Comparison of ENCODE assay signal across 11 mouse cellular contexts in the genomic region with DNA sequence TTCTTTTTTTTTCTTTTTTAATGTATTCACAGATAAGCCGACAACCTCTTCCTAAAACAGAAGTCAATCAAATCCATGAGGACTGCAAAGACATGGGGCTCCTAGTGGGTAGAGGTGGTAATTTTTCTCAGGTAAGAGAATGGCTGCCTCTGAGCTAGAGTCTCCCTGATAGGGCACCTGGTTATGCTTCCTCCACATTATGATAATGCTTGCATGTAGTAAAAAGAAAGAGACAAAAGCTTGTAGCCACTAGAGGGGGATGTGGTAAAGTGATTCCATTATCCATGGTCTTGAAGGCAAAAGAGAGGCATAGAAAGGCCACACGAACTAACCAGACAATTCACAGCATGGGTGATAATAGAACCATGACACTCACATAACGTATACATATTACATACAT. TPM values are rescaled to one million over a fixed set of nuclear protein-coding genes. Genes with fewer than 3 reads are reported as not detected.
DNase-seq lines count a peak whose midpoint lies in the region; ATAC-seq and TF ChIP-seq lines count a peak whose summit lies in the region.
"Had no signal": no experiment of that assay in that cellular context is flagged by ENCODE, and none has a peak within 500 bp of the region (broad histone marks: within the 10 kb centered on the region; RNA-seq: fewer than 3 reads in every experiment).

No protein-coding gene starts in this region.

- no peak overlapping the region for H3K4me2 ChIP-seq in neural tube, embryonic 13.5 days
- H3K4me2 ChIP-seq in neural tube, embryonic 15.5 days: no peak overlapping the region
- no peak overlapping the region for H3K4me2 ChIP-seq in hindbrain, postnatal 0 days (ENCODE audit: low read depth, low read length)
- H3K4me2 ChIP-seq in stomach, postnatal 0 days (replicated peaks; ENCODE audit: low read depth): no peak overlapping the region
- H3K4me2 ChIP-seq: heart, embryonic 13.5 days had no signal

- DNase-seq in gastrocnemius, adult 2 months: no peak
- DNase-seq in gastrocnemius, postnatal 36 days: no peak
- DNase-seq in hindbrain, postnatal 0 days (ENCODE audit: low spot score): peak; percentile 41
- no peak for DNase-seq in stomach, postnatal 0 days (ENCODE audit: low spot score)
- DNase-seq in thymus, postnatal 14 days: no peak
- no peak for DNase-seq in heart, postnatal 25 days (ENCODE audit: low spot score)

- H3K4me3 ChIP-seq in gastrocnemius, adult 2 months: no peak overlapping the region
- H3K4me3 ChIP-seq in neural tube, embryonic 13.5 days: no peak overlapping the region
- no peak overlapping the region for H3K4me3 ChIP-seq in neural tube, embryonic 15.5 days (replicated peaks)
- H3K4me3 ChIP-seq in hindbrain, postnatal 0 days (ENCODE audit: low read length): no peak overlapping the region
- H3K4me3 ChIP-seq in stomach, postnatal 0 days (ENCODE audit: low read depth, low read length): no peak overlapping the region
- H3K4me3 ChIP-seq: heart, embryonic 13.5 days; myocyte had no signal

- no peaks in the 10 kb centered on the region for H3K36me3 ChIP-seq in neural tube, embryonic 13.5 days
- H3K36me3 ChIP-seq in neural tube, embryonic 15.5 days: no peaks in the 10 kb centered on the region
- H3K36me3 ChIP-seq in hindbrain, postnatal 0 days (ENCODE audit: insufficient read depth, low read length): no peaks in the 10 kb centered on the region
- no peaks in the 10 kb centered on the region for H3K36me3 ChIP-seq in stomach, postnatal 0 days (ENCODE audit: control insufficient read depth, insufficient read depth, low read length)
- H3K36me3 ChIP-seq: G1E; heart, embryonic 13.5 days had no signal

- ATAC-seq in neural tube, embryonic 13.5 days (ENCODE audit: low read depth): peak; percentile 53; the same call in 1 of the 2 replicates
- ATAC-seq in neural tube, embryonic 15.5 days (ENCODE audit: low FRiP score): no peak
- ATAC-seq in hindbrain, postnatal 0 days: peak; percentile 51; the same call in 1 of the 2 replicates
- no peak for ATAC-seq in stomach, postnatal 0 days (ENCODE audit: low FRiP score, low TSS enrichment)

- WGBS in neural tube, embryonic 13.5 days: 49% methylated on average over 3 of the region's 3 CpGs
- WGBS in neural tube, embryonic 15.5 days: 44% methylated on average over 3 of the region's 3 CpGs
- 34% methylated on average over 3 of the region's 3 CpGs for WGBS in hindbrain, postnatal 0 days
- 62% methylated on average over 3 of the region's 3 CpGs for WGBS in stomach, postnatal 0 days

- no peaks in the 10 kb centered on the region for H3K9me3 ChIP-seq in neural tube, embryonic 13.5 days
- no peaks in the 10 kb centered on the region for H3K9me3 ChIP-seq in neural tube, embryonic 15.5 days (replicated peaks)
- H3K9me3 ChIP-seq in hindbrain, postnatal 0 days (ENCODE audit: low read length): no peaks in the 10 kb centered on the region
- H3K9me3 ChIP-seq in stomach, postnatal 0 days (ENCODE audit: control insufficient read depth, low read length): no peaks in the 10 kb centered on the region
- H3K9me3 ChIP-seq: G1E; heart, embryonic 13.5 days had no signal

- no peak overlapping the region for H3K9ac ChIP-seq in neural tube, embryonic 13.5 days
- no peak overlapping the region for H3K9ac ChIP-seq in neural tube, embryonic 15.5 days (replicated peaks)
- H3K9ac ChIP-seq in hindbrain, postnatal 0 days (replicated peaks; ENCODE audit: low read length): no peak overlapping the region
- H3K9ac ChIP-seq in stomach, postnatal 0 days (ENCODE audit: low read length): no peak overlapping the region
- H3K9ac ChIP-seq: heart, embryonic 13.5 days had no signal

- no peak for TF ChIP-seq EP300 in stomach, postnatal 0 days (optimal IDR thresholded peaks at IDR 0.05)

- TF ChIP-seq CTCF in gastrocnemius, adult 2 months (IDR thresholded peaks at IDR 0.05): peak; percentile 23; the same call in 1 of the 2 replicates
- peak; percentile 45 for TF ChIP-seq CTCF in hindbrain, postnatal 0 days (IDR thresholded peaks at IDR 0.05; ENCODE audit: low read depth)
- TF ChIP-seq CTCF in stomach, postnatal 0 days (IDR thresholded peaks at IDR 0.05; ENCODE audit: low read depth): peak; percentile 60

- no peak overlapping the region for H3K27ac ChIP-seq in gastrocnemius, adult 2 months
- H3K27ac ChIP-seq in neural tube, embryonic 13.5 days (replicated peaks): no peak overlapping the region
- no peak overlapping the region for H3K27ac ChIP-seq in neural tube, embryonic 15.5 days (replicated peaks)
- H3K27ac ChIP-seq in hindbrain, postnatal 0 days: no peak overlapping the region
- no peak overlapping the region for H3K27ac ChIP-seq in stomach, postnatal 0 days (replicated peaks)
- H3K27ac ChIP-seq: heart, embryonic 13.5 days had no signal

- no peaks in the 10 kb centered on the region for H3K27me3 ChIP-seq in neural tube, embryonic 13.5 days
- no peaks in the 10 kb centered on the region for H3K27me3 ChIP-seq in neural tube, embryonic 15.5 days (replicated peaks)
- H3K27me3 ChIP-seq in hindbrain, postnatal 0 days (ENCODE audit: insufficient read depth, low read length): no peaks in the 10 kb centered on the region
- no peaks in the 10 kb centered on the region for H3K27me3 ChIP-seq in stomach, postnatal 0 days (ENCODE audit: control insufficient read depth, insufficient read depth, low read length)
- H3K27me3 ChIP-seq: heart, embryonic 13.5 days had no signal

- intact Hi-C loops in gastrocnemius, adult 2 months (cut with DNase I): no loop called here
- intact Hi-C loops in gastrocnemius, postnatal 36 days (cut with DNase I): no loop called here
- intact Hi-C loops in heart, postnatal 25 days (cut with DNase I): no loop called here

- H3K4me1 ChIP-seq in neural tube, embryonic 13.5 days (replicated peaks): no peaks in the 10 kb centered on the region
- H3K4me1 ChIP-seq in neural tube, embryonic 15.5 days: no peaks in the 10 kb centered on the region
- no peaks in the 10 kb centered on the region for H3K4me1 ChIP-seq in hindbrain, postnatal 0 days (ENCODE audit: insufficient read depth, low read length)
- H3K4me1 ChIP-seq in stomach, postnatal 0 days (replicated peaks; ENCODE audit: control insufficient read depth, insufficient read depth): no peaks in the 10 kb centered on the region
- H3K4me1 ChIP-seq: heart, embryonic 13.5 days had no signal

RNA-seq across cellular contexts. Expression of a gene that starts 42.1 kb away (rescaled TPM):
- not detected for total RNA-seq in gastrocnemius, adult 2 months (2021)
- total RNA-seq in gastrocnemius, postnatal 36 days (2021): not detected
- not detected in 2 replicates for polyA plus RNA-seq in neural tube, embryonic 13.5 days (2015; fragmentation: Nextera tagmentation; extraction: Ambion mirVana)
- 0.06 TPM in 1 of 2 replicates, not detected in the other for polyA plus RNA-seq in neural tube, embryonic 15.5 days (2015; fragmentation: Nextera tagmentation; extraction: Ambion mirVana)
- total RNA-seq in hindbrain, postnatal 0 days (2014; rRNA removed): not detected in 2 replicates
- polyA plus RNA-seq in hindbrain, postnatal 0 days (2015; fragmentation: Nextera tagmentation; extraction: Ambion mirVana): not detected in 2 replicates
- 0.17 TPM in 1 of 2 replicates, not detected in the other for polyA plus RNA-seq in stomach, postnatal 0 days (2015; fragmentation: Nextera tagmentation; extraction: Ambion mirVana)
- not detected for total RNA-seq in heart, postnatal 25 days (2021)
- polyA plus RNA-seq: G1E; heart, embryonic 13.5 days; myocyte had no signal

Comparison
In these comparisons a context has a peak if more than half of its experiments do, and no peak if none do; other contexts are left out.
1. ATAC-seq: peak in neural tube, embryonic 13.5 days (single experiment) and hindbrain, postnatal 0 days (single experiment); none in neural tube, embryonic 15.5 days (single experiment) and stomach, postnatal 0 days (single experiment).
2. Peak in every context shown above with its lines, with median percentiles within 50 percentile points of each other: CTCF ChIP-seq.